Mouse (Mus musculus) cortical plate, adult 2 months (tissue): Measurements from ENCODE around the gene Pcgf6. TPM values are rescaled to one million over a fixed set of nuclear protein-coding genes. Genes with fewer than 3 reads are reported as not detected.

Source experiments
- H3K27ac ChIP-seq: fragments of 200-500 bp; 2 replicates; pipeline ENCODE4 v1.5.1; 2012; ENCODE audit warnings: low read length, control low read depth, inconsistent platforms; ENCODE audit not compliant: insufficient read depth
- H3K4me1 ChIP-seq: fragments of 200-500 bp; 2 replicates; pipeline ENCODE4 v1.6.1; 2011; ENCODE audit warnings: low read length; ENCODE audit not compliant: control insufficient read depth, insufficient read depth
- H3K4me3 ChIP-seq: fragments of 200-500 bp; 2 replicates; pipeline ENCODE4 v1.5.1; 2011; ENCODE audit warnings: mild to moderate bottlenecking, low read length, control low read depth; ENCODE audit not compliant: insufficient read depth
- CTCF ChIP-seq: fragments of 200-500 bp; IDR thresholded peaks from 2 replicates; pipeline ENCODE4 v1.5.1; 2011; ENCODE audit warnings: mild to moderate bottlenecking, control low read depth, low read length; ENCODE audit not compliant: insufficient read depth; ENCODE audit errors: extremely low read depth
- POLR2A ChIP-seq: fragments of 200-500 bp; IDR thresholded peaks from 2 replicates; pipeline ENCODE4 v1.6.1; 2011; ENCODE audit warnings: mild to moderate bottlenecking, low read length, control low read depth; ENCODE audit not compliant: insufficient read depth; ENCODE audit errors: extremely low read depth
- polyA plus RNA-seq: library from polyadenylated mRNA; depleted of rRNA; stranded (reverse); fragments of >200 nt; gene quantifications from 2 replicates; pipeline ENCODE4 v1.2.3, GENCODE M21; 2012

The Pcgf6 gene
- polyA plus RNA-seq, 1 experiment: 35.5 TPM

DNA sequence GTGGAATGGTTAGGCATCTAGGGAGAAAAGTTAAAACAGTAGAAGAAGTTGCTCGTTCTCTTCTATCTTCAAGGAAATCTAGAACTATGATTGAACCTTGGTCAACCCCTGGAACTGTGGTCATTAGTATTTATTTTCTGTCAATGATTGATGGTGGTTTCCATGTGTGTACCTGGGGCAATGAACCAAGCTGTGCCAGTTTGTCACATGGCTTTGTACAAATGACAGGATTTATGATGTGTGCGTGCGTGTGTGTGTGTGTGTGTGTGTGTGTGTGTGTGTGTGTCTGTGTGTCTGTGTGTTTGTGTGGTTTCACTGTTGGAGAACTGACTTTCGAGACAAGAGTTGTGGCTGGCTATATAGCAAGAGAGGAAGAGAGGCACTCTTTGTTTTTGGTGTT is 2.8 kb upstream of the Pcgf6 start:
- Histone ChIP-seq H3K4me3 (no peak overlapping the region), H3K4me1 (peaks cover 5% of the 10 kb centered on the region), H3K27ac (no peak overlapping the region)
- TF ChIP-seq POLR2A (no peak), CTCF (no peak)

DNA sequence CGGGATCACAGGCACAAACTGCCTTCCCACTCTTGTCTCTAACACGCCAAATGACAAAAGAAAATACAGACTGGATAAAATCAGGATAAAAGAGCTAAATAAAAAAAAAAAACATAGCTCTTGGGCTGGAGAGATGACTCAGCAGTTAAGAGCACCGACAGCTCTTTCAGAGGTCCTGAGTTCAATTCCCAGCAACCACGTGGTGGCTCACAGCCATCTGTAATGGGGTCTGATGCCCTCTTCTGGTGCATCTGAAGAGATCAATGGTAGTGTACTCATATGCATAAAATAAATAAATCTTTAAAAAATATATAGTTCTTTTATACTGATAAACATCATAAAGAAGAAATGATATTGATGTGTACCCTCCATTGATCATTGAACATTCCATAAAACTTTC is 2.2 kb upstream of the Pcgf6 start:
- Histone ChIP-seq H3K4me3 (no peak overlapping the region), H3K27ac (no peak overlapping the region), H3K4me1 (peaks cover 5% of the 10 kb centered on the region)
- TF ChIP-seq CTCF: no peak
- TF ChIP-seq POLR2A: no peak

DNA sequence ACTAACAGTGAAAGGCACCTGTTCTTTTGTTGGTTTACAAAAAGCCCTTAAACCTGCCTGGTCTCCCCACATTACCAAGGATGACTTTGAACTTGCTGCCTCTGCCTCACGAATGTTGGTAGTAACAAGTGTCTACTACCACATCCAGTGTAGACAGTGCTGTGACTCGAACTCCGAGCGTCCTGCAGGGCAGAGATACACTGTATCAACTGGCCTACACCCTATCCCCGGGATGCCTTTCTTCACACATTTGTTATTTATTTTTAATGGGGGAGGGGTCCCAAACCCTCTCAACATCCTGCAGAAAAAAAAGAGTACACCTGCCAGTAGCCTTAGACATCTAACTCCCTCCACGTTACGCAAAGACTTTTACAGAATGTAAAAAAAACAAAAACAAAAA is 866 bp downstream of the Pcgf6 start:
- peaks cover 5% of the 10 kb centered on the region for H3K4me1 ChIP-seq
- peak overlapping the region; percentile 79 for H3K4me3 ChIP-seq
- no peak for TF ChIP-seq POLR2A
- TF ChIP-seq CTCF: no peak
- no peak overlapping the region for H3K27ac ChIP-seq

DNA sequence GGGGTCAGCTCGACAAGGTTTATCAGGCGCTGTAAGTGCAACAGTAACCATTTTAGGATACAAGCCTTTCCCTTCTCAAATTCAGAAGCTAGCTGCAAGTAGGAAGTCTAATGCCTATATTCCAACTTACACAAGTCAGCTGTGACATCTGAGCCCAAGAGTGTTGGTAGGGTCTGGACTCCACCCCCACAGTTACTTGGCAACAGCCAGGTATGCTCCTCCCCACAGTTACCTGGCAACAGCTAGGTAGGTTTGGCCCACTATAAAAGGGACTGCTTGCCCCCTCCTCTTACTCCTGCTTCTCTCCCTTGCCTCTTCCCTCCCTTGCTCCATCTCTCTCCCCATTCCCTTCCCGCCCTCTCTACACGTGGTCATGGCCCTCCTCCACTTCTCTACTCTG is 1.6 kb downstream of the Pcgf6 start:
- H3K4me3 ChIP-seq: peak overlapping the region; percentile 79; the same call in 1 of the 2 replicates
- peaks cover 5% of the 10 kb centered on the region for H3K4me1 ChIP-seq
- TF ChIP-seq POLR2A (no peak), CTCF (no peak)
- no peak overlapping the region for H3K27ac ChIP-seq

DNA sequence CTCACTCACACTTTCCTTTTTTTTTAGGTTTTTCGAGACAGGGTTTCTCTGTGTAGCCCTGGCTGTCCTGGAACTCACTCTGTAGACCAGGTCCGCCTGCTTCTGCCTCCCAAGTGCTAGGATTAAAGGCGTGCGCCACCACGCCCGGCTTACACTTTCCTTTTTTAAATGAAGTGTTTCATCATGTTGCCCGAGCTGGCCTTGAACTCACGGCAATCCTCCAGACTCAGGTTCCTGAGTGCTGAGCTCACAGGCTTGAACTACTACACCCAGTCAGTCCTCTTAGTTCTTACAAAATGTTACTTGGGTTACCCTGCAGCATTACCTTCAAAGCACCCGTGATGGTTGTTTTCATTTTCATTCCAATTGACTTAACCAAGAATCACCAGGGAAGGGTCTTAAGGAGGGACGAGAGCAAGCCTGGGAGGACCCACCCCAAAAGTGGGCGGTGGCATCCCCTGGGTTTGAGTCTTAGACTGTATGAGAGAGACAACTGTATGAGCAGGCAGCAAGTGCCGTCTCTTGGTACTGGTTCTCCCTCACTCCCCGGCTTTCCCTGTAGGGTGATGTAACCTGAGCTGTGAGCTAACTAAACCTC is 3.4 kb downstream of the Pcgf6 start:
- TF ChIP-seq POLR2A (no peak), CTCF (no peak)
- Histone ChIP-seq H3K4me3 (no peak overlapping the region), H3K4me1 (peaks cover 5% of the 10 kb centered on the region), H3K27ac (no peak overlapping the region)

DNA sequence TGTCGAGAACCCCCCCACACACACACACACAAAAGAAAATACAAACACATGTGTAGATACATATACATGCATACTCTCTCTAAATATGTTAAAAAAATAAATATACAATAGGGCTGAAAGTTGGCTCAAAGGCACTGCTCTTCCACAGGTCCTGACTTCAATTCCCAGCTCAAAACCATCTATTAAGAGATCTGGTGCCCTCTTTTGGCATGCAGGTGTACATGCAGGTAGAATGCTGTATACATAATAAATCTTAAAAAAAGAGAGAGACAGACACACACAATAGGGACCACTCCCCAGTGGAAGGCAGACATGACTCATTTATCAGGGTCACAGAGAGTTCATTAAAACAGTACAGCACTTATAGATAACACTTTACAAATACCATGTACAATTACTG is 4.4 kb downstream of the Pcgf6 start:
- TF ChIP-seq CTCF: 0 out of 2 replicates have a peak, but pooled peaks have one; percentile 0
- TF ChIP-seq POLR2A: no peak
- H3K4me1 ChIP-seq: peaks cover 5% of the 10 kb centered on the region

DNA sequence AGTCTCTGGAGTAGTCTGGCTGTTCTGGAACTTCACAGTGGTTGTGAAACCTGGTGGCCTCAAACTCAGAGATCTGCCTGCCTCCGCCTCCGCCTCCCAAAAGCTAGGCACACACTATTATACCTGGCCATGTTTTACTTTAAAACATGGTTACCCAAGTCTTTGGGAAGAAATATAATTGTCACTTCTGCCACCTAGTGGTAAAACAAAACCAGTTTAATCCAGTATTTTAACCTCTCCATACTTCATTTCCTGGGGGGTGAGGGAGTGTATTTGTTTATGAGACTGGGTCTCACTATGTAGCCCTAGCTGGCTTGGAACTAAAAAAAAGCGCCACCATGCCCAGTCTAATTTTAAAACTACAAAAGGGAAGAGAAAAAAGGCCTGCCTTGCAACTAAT is 7.1 kb downstream of the Pcgf6 start:
- Histone ChIP-seq H3K4me3 (no peak overlapping the region), H3K4me1 (peaks cover 3% of the 10 kb centered on the region), H3K27ac (no peak overlapping the region)
- TF ChIP-seq POLR2A: no peak
- TF ChIP-seq CTCF: no peak

More for the DNA sequence above, 4.4 kb downstream of the Pcgf6 start:
- H3K4me3 ChIP-seq: no peak overlapping the region
- no peak overlapping the region for H3K27ac ChIP-seq

DNA sequence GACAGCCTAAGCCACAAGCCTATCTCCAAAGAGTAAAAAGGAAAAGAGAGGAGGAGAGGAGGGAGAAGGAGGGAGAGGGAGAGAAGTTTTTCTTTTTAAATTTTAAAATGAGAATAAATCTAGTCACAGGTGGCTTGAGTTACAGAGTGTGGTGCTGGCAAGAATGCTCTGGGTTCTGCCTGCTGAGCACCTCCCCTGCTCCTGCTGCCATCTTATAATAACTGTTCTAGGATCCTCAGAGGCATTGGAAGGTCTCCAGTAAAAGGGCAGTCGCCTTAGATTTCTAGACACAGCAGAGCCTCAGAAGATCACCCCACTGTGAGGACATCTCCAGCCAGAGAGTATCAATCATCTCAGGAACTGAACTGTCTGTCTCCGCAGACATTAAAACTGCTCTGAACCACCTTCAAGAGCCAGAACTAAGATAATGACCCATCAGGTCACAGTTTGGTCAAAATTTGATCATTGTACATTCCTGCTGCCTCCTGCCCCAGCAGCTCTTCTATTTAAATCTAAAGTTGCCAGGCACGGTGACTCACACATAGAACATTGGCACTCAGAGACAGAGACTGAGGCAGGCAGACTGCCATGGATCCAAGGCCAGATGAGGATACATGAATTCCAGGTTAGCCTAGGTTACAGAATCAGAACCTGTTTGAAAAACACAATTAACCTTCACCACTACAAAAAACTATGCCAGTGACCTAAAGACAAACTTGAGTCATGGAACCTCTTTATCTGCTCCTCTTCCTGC is 9.8 kb downstream of the Pcgf6 start:
- H3K4me1 ChIP-seq: peaks cover 3% of the 10 kb centered on the region
- no peak overlapping the region for H3K4me3 ChIP-seq
- no peak for TF ChIP-seq POLR2A
- no peak for TF ChIP-seq CTCF
- no peak overlapping the region for H3K27ac ChIP-seq

DNA sequence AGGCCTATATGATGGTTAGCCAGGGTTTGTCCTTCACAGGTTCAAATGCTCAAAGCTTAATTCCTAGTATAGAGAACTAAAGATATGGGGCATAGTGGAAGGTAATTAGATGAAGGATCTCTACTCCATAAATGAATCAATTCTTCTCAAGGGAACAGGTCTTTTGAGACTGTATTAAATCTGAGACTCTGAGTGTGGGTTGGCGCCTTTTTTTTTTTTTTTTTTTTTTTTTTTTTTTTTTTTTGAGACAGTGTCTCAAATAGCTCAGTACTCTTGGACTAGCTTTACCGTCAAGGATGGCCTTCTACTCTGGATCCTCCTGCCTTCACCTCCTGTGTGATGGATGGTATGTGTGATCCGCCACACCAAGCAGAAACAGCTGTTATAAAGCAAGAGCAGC is 14.1 kb downstream of the Pcgf6 start:
- Histone ChIP-seq H3K4me1 (peaks cover 3% of the 10 kb centered on the region), H3K4me3 (no peak overlapping the region)

DNA sequence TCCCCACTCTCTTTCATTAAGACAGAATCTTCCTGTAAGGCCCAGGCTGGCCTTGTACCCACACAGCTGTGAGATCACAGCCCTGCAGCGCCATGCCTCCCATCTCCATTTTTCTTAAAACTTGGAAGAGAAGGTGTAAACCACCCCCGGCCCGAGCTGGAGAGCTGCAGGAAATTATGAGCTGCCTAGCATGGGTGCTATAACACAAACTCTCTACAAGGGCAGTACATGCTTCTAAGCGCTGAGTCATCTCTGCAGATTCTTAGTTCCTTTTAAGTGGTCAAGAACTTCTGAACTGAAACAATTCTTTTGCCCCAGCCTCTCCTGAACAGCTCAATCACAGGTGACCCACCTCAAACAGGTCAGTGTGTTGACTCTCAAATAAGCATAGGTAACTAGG is 15.8 kb downstream of the Pcgf6 start:
- H3K4me3 ChIP-seq: no peak overlapping the region
- no peaks in the 10 kb centered on the region for H3K4me1 ChIP-seq
- TF ChIP-seq CTCF (no peak), POLR2A (no peak)
- H3K27ac ChIP-seq: no peak overlapping the region

More for the DNA sequence above, 14.1 kb downstream of the Pcgf6 start:
- TF ChIP-seq CTCF: no peak
- no peak for TF ChIP-seq POLR2A
- no peak overlapping the region for H3K27ac ChIP-seq

DNA sequence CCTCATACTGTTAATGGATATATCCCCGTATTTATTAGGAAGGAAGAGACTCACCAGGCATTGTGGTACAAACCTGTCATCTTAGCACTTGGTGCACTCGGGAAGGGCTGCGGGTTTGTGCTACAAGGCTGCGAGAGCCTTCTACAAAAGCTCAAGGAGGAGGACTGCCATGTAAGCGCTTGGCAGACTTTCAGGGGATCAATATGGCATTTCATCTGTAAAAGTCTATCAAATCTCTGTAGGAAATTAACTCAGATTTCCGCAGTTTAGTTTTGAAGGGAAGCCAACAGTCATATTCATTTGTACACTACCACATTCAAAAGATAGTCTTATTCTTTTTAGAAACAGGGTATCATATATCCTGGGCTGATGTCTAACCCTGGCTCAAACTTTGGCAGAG is 18.9 kb downstream of the Pcgf6 start:
- Histone ChIP-seq H3K27ac (no peak overlapping the region), H3K4me1 (peaks cover under 1% of the 10 kb centered on the region), H3K4me3 (no peak overlapping the region)
- TF ChIP-seq POLR2A: no peak
- TF ChIP-seq CTCF: no peak
